Mouse (Mus musculus) hindbrain, embryonic 14.5 days (tissue): ENCODE results near the gene Zg16. TPM values are rescaled to one million over a fixed set of nuclear protein-coding genes. Genes with fewer than 3 reads are reported as not detected.

Experiments used
- ATAC-seq: fragments of 200-750 bp; cut with Nextera tagmentation; 2 replicates; pipeline ENCODE4 v1.8.0; 2017; ENCODE audit warnings: moderate number of reproducible peaks, mild to moderate bottlenecking, moderate TSS enrichment, moderate library complexity; ENCODE audit not compliant: low FRiP score
- DNase-seq: peaks from one replicate; pipeline ENCODE4 v3.0.0-alpha.2; 2015; ENCODE audit warnings: low spot score
- H3K27ac ChIP-seq: fragments of 300-500 bp; sonication (generic); 2 replicates; pipeline ENCODE4 v1.5.1; 2014; ENCODE audit warnings: mild to moderate bottlenecking, moderate library complexity
- H3K27me3 ChIP-seq: fragments of 300-500 bp; sonication (generic); 2 replicates; pipeline ENCODE4 v1.6.1; 2014; ENCODE audit warnings: mild to moderate bottlenecking, low read length, mixed read lengths; ENCODE audit not compliant: control insufficient read depth, insufficient read depth
- H3K36me3 ChIP-seq: fragments of 300-500 bp; sonication (generic); replicated peaks from 2 replicates; pipeline ENCODE4 v1.6.1; 2014; ENCODE audit not compliant: control insufficient read depth, insufficient read depth
- H3K4me1 ChIP-seq: fragments of 300-500 bp; sonication (generic); replicated peaks from 2 replicates; pipeline ENCODE4 v1.6.1; 2014; ENCODE audit warnings: antibody characterized with exemption, low read length, mixed read lengths; ENCODE audit not compliant: control insufficient read depth, insufficient read depth
- H3K4me2 ChIP-seq: fragments of 300-500 bp; sonication (generic); replicated peaks from 2 replicates; pipeline ENCODE4 v1.6.1; 2014; ENCODE audit warnings: mild to moderate bottlenecking, moderate library complexity
- H3K4me3 ChIP-seq: fragments of 300-500 bp; sonication (generic); replicated peaks from 2 replicates; pipeline ENCODE4 v1.5.1; 2014; ENCODE audit warnings: mild to moderate bottlenecking, low read length
- H3K9ac ChIP-seq: fragments of 300-500 bp; sonication (generic); 2 replicates; pipeline ENCODE4 v1.6.1; 2014
- H3K9me3 ChIP-seq: fragments of 300-500 bp; sonication (generic); 2 replicates; pipeline ENCODE4 v1.6.1; 2016; ENCODE audit warnings: low read length; ENCODE audit not compliant: control insufficient read depth
- WGBS: fragments of 180-500 bp; shearing (Covaris S2); extraction: QIAGEN DNeasy Blood & Tissue Kit; methylation state at CpG from one replicate; pipeline ENCODE4 v1.1.7; 2014; 5-methylcytosine and 5-hydroxymethylcytosine counted together
- polyA plus RNA-seq: library from polyadenylated mRNA; unstranded; fragments of >200 nt; fragmentation: Nextera tagmentation; extraction: Ambion mirVana; gene quantifications from 2 replicates; pipeline ENCODE4 v1.2.1, GENCODE M21; 2014

The Zg16 gene
- polyA plus RNA-seq, 1 experiment from 2014 or later: not detected

DNA sequence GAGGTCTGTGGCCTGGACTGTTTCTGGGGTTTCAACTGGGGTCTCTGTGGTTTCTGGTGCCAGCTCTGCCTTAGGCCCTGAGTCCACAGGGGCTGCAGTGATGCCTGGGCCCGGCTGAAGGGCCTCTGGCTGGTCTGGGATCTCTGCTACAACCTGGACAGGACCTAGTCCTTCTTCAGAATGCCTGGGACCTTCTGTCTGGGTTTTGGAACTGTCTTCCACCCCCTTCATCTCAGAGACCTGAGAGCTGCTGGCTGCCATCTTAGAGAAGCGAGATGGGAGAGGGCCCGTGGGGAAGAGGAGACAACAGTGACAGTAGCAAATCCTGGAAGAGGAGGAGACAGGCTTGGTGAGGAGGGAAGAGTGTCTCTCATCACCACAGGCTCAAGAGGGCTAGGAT is 67.1 kb downstream of the Zg16 start:
- no peak for DNase-seq
- Histone ChIP-seq H3K27me3 (no peaks in the 10 kb centered on the region), H3K9ac (peak overlapping the region; percentile 82), H3K9me3 (no peaks in the 10 kb centered on the region), H3K4me2 (peak overlapping the region; percentile 84), H3K36me3 (peaks cover 42% of the 10 kb centered on the region), H3K4me1 (peaks cover 63% of the 10 kb centered on the region), H3K27ac (no peak overlapping the region; the same call in 1 of the 2 replicates), H3K4me3 (peak overlapping the region; percentile 51)
- ATAC-seq: no peak
- 53% methylated on average over 3 of the region's 3 CpGs for WGBS

DNA sequence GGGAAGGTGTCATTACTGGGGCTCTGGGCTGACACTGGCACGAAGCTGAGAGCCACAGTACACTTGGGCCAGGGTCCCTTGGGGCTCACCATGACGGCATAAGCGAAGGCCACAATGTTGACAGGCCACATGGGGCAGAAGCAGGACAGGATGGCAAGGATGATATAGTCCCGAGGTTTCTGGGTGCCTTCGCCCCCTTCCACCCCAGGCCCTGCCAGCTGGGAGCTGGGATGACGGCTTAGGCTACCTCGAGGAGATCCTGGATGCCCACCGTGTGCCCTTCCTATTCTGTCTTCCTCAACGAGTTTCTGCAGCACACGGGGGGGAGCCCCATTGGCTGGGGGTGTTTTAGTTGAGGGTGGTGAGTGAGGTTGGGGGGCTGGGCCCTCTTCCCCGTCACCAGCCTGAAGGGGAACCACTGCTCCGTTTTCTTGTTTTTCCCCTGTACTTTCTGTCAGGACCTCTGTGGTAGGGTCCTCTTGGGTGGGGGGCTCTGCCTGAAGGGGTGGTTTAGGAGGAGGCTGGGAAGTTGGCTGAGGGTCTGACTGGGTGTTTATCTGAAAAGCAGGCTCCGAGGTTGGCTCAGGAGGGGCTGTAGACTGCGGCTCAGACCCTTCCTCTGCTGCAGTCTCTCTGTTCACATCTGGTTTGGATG is 67.7 kb downstream of the Zg16 start:
- ATAC-seq: no peak
- Histone ChIP-seq H3K9ac (peak overlapping the region; percentile 82), H3K4me2 (peak overlapping the region; percentile 84), H3K27me3 (no peaks in the 10 kb centered on the region), H3K4me3 (peak overlapping the region; percentile 51; the same call in 1 of the 2 replicates), H3K4me1 (peaks cover 62% of the 10 kb centered on the region), H3K27ac (no peak overlapping the region), H3K36me3 (peaks cover 44% of the 10 kb centered on the region), H3K9me3 (no peaks in the 10 kb centered on the region)
- DNase-seq: no peak
- 77% methylated on average over 14 of the region's 14 CpGs for WGBS

DNA sequence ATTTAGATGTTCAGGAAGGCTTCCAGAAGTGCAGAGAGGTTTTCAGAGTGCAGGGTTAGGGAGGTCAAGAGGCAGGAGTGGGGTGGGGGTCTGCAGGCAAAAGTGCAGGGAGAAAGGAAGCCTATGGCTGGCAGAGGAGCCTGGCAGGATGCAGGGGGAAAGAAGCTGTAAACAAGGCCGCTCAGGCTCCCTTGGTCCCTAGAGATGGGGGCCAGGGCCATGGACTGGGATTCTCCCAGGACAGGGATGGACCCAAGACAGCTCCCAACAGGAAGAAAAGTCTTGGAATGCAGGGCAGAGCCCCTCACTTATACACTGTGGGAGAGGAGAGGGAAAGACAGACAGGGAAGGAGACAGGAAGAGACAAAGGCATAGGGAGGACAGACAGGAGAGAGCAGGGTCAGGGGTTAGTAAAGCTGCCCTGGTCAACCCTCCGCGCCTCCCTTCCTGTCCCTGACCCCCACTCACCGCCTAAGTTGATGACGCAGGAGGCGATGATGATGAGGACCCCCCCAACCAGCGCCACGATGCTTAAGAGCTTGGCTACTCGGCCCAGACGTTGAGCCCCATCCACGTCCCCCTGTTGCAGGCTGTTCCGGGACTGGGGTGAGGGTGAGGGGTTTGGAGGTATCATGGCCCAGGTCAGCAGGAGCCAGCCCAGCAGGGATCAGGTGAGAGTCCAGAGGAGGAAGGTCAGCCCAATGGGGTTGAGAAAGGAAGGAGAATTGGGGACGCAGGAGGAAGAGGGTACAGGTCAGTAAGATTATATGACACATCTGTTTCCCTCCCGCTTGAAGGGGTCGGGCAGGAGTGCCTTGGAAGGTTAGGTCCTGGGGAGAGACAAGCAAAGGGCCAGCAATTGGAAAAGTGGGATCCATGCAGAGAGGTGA is 68.5 kb downstream of the Zg16 start:
- WGBS: 89% methylated on average over 15 of the region's 15 CpGs
- H3K27me3 ChIP-seq: no peaks in the 10 kb centered on the region
- no peaks in the 10 kb centered on the region for H3K9me3 ChIP-seq
- ATAC-seq (no peak), DNase-seq (no peak)
- peak overlapping the region; percentile 84 for H3K4me2 ChIP-seq
- peak overlapping the region; percentile 39; the same call in 1 of the 2 replicates for H3K27ac ChIP-seq
- H3K9ac ChIP-seq: peak overlapping the region; percentile 82
- H3K4me1 ChIP-seq: peaks cover 57% of the 10 kb centered on the region
- no peak overlapping the region for H3K4me3 ChIP-seq
- H3K36me3 ChIP-seq: peaks cover 43% of the 10 kb centered on the region

- no peak for DNase-seq
Observed at GRCm38 (mm10) chr7:127017950-127018345, 69.2 kb downstream of the Zg16 start.

DNA sequence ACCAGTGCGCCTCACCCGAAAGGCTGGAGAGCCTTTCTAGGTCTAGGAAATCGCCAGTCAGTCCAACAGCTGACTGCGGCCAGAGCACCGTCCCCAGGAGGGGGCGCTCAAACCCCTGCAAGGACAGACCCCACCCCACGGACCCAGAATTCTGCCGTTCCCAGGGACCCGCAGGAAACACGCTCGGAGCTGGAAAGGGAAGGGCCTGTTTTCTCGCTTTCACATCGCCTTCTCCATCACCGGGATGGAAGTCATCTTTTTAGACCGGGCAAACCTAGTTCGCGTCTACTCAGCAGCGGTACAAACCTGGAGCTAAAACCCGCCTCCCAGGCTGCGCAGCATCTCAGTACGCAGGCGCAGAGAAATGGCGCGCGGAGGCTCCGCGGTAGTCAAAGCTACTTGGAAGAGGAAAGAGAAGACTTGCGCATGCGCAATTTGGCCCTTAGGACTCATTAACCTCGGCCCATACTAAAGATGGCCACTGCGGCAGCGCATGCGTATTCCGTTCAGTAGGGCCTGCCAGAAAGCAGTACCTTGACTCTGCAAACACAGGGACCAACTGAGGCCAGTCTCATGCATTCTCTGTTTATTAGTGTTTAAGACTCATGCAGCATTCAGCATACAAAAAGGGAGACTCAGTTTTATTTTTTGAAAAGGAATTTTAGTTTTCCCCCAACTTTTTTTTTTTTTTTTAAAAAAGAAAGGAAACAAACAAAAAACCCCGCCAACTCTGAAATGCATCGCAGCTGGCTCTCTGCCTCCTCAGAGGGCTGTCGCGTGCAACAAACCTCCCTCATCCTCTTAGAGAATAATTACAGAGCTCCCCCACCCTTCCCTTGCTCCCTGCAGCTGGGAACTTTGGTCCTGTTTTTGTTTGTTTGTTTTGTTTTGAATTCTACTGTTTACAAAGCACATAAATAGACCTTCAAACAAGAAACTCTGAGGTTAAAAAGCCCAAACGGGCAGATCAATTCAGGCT is 69.9 kb downstream of the Zg16 start, which contains the start of gene Pagr1a:
Pagr1a (minus strand) TSS at position 382 of the 979 bp plus-strand sequence.
- WGBS: 3% methylated on average over 39 of the region's 39 CpGs
- Histone ChIP-seq H3K27ac (peak within 1 kb of the TSS; percentile 96), H3K9me3 (no peaks in the 10 kb centered on the region), H3K27me3 (no peaks in the 10 kb centered on the region), H3K4me2 (peak within 1 kb of the TSS; percentile 84), H3K4me1 (peaks cover 49% of the 10 kb centered on the region), H3K36me3 (peaks cover 43% of the 10 kb centered on the region), H3K9ac (peak within 1 kb of the TSS; percentile 90), H3K4me3 (peak within 1 kb of the TSS; percentile 57)
- ATAC-seq: peak; percentile 83
- peak; percentile 100 for DNase-seq

More at GRCm38 (mm10) chr7:127017950-127018345, 69.2 kb downstream of the Zg16 start:
- H3K27me3 ChIP-seq: no peaks in the 10 kb centered on the region
- H3K27ac ChIP-seq: peak overlapping the region; percentile 96; the same call in 1 of the 2 replicates
- no peaks in the 10 kb centered on the region for H3K9me3 ChIP-seq
- ATAC-seq: no peak
- 63% methylated on average over 6 of the region's 6 CpGs for WGBS
- H3K4me2 ChIP-seq: peak overlapping the region; percentile 84
- H3K4me3 ChIP-seq: 0 out of 2 replicates have a peak overlapping the region, but pooled peaks have one; percentile 57
- H3K9ac ChIP-seq: peak overlapping the region; percentile 37; the same call in 1 of the 2 replicates
- H3K36me3 ChIP-seq: peaks cover 43% of the 10 kb centered on the region
- H3K4me1 ChIP-seq: peaks cover 55% of the 10 kb centered on the region

DNA sequence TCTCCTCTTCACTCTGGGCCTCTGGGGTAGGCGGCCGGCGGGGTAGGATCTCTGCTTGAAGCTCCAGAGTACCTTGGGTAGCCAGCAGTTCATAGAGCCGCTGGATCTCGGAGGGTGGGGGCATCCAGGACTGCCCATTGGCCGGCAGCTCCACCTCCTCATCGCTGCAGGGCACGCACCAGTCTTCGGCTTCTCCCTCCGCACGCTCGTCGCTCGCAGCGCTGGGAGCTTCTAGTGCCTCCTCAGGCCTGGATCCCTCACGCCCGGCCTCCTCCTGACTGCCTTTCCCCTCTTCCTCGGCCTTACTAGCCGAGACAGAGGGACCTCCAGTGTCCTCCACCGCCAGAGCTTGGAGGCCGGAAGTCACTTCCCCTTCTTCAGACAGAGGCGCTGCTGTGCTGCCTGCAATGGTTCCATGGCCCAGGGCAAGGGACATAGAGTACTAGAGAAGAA is 70.6 kb downstream of the Zg16 start:
- Histone ChIP-seq H3K4me1 (peaks cover 46% of the 10 kb centered on the region), H3K36me3 (peaks cover 38% of the 10 kb centered on the region), H3K4me3 (peak overlapping the region; percentile 57), H3K4me2 (peak overlapping the region; percentile 76), H3K9ac (peak overlapping the region; percentile 90), H3K27ac (peak overlapping the region; percentile 96), H3K27me3 (no peaks in the 10 kb centered on the region), H3K9me3 (no peaks in the 10 kb centered on the region)
- 0% methylated on average over 22 of the region's 22 CpGs for WGBS
- ATAC-seq (peak; percentile 32), DNase-seq (no peak)

DNA sequence TGATC is 70.8 kb downstream of the Zg16 start, which contains the start of gene Pagr1b:
Pagr1b (minus strand) TSS at position 4 of the 5 bp plus-strand sequence.
- H3K27ac ChIP-seq: peak within 1 kb of the TSS; percentile 96
- ATAC-seq (no peak), DNase-seq (no peak)
- no peaks in the 10 kb centered on the region for H3K27me3 ChIP-seq
- peak within 1 kb of the TSS; percentile 76 for H3K4me2 ChIP-seq
- peak within 1 kb of the TSS; percentile 57 for H3K4me3 ChIP-seq
- H3K4me1 ChIP-seq: peaks cover 44% of the 10 kb centered on the region
- peaks cover 38% of the 10 kb centered on the region for H3K36me3 ChIP-seq
- peak within 1 kb of the TSS; percentile 90 for H3K9ac ChIP-seq
- no peaks in the 10 kb centered on the region for H3K9me3 ChIP-seq

DNA sequence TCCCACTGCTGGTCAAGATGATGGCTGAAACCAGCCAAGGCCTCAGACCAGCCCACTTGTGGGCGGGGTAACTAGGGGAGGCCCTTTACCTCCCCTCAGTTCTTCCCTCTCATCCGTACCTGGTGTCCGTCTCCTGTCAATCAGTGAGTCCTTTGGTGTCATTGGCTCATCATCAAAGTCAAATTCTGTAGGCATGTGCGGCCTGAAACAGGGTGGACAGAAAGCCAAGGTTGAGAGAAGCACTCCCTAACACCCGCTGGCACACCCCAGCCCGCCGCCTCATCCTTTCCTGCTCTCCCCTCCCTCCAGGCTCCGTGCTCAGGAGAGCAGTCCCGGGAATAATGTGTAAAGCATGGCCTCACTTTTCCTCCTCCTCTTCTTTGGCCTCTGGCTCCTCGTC is 71.0 kb downstream of the Zg16 start:
- H3K9me3 ChIP-seq: no peaks in the 10 kb centered on the region
- H3K27me3 ChIP-seq: no peaks in the 10 kb centered on the region
- peaks cover 42% of the 10 kb centered on the region for H3K4me1 ChIP-seq
- ATAC-seq: no peak
- peaks cover 38% of the 10 kb centered on the region for H3K36me3 ChIP-seq
- H3K4me3 ChIP-seq: peak overlapping the region; percentile 57
- DNase-seq: no peak
- peak overlapping the region; percentile 96 for H3K27ac ChIP-seq
- peak overlapping the region; percentile 76 for H3K4me2 ChIP-seq
- 2% methylated on average over 10 of the region's 10 CpGs for WGBS
- H3K9ac ChIP-seq: peak overlapping the region; percentile 90
